Mouse (Mus musculus) olfactory bulb, adult 2 months (tissue): ENCODE measurements at regions not wholly inside any gene's neighbourhood (a gene's known extent, or its start where the extent isn't known, plus 50 kb on each side); places are given as distances from the start of the nearest gene placed in this dataset.

Experiments
- H3K27ac ChIP-seq: fragments of 200-500 bp; 2 replicates; pipeline ENCODE4 v1.5.1; 2012; ENCODE audit warnings: low read depth, low read length; ENCODE audit not compliant: insufficient read depth
- H3K4me1 ChIP-seq: fragments of 200-500 bp; 2 replicates; pipeline ENCODE4 v1.6.1; 2012; ENCODE audit warnings: low read length; ENCODE audit not compliant: control insufficient read depth, insufficient read depth
- H3K4me3 ChIP-seq: fragments of 200-500 bp; 2 replicates; pipeline ENCODE4 v1.5.1; 2012; ENCODE audit warnings: mild to moderate bottlenecking, low read depth, low read length, moderate library complexity; ENCODE audit not compliant: insufficient read depth
- CTCF ChIP-seq: fragments of 200-500 bp; IDR thresholded peaks from 2 replicates; pipeline ENCODE4 v1.5.1; 2012; ENCODE audit warnings: low read depth, mild to moderate bottlenecking, low read length, moderate library complexity; ENCODE audit not compliant: insufficient read depth
- POLR2A ChIP-seq: fragments of 200-500 bp; IDR thresholded peaks from 2 replicates; pipeline ENCODE4 v1.6.1; 2012; ENCODE audit warnings: mild to moderate bottlenecking, low read depth, low read length, moderate library complexity; ENCODE audit not compliant: insufficient read depth
- WGBS: fragments of 180-500 bp; shearing (Covaris S2); methylation state at CpG from one replicate; pipeline ENCODE4 v1.1.7; 2018; 5-methylcytosine and 5-hydroxymethylcytosine counted together

- Histone ChIP-seq H3K27ac (no peak overlapping the region), H3K4me3 (no peak overlapping the region), H3K4me1 (no peaks in the 10 kb centered on the region)
- WGBS: 93% methylated on average over 2 of the region's 2 CpGs
- TF ChIP-seq POLR2A: no peak
- TF ChIP-seq CTCF: no peak
Measured at GRCm38 (mm10) chr10:37192661-37193060, 53.9 kb upstream of the Marcks start.

GRCm38 (mm10) chr10:37190092-37190491 lies 51.4 kb upstream of the Marcks start:
- 88% methylated on average over 6 of the region's 6 CpGs for WGBS
- H3K4me1 ChIP-seq: no peaks in the 10 kb centered on the region
- H3K4me3 ChIP-seq: no peak overlapping the region
- H3K27ac ChIP-seq: no peak overlapping the region
- no peak for TF ChIP-seq CTCF
- TF ChIP-seq POLR2A: no peak
